Comparison of ENCODE assay signal across 9 mouse cellular contexts in the genomic region with DNA sequence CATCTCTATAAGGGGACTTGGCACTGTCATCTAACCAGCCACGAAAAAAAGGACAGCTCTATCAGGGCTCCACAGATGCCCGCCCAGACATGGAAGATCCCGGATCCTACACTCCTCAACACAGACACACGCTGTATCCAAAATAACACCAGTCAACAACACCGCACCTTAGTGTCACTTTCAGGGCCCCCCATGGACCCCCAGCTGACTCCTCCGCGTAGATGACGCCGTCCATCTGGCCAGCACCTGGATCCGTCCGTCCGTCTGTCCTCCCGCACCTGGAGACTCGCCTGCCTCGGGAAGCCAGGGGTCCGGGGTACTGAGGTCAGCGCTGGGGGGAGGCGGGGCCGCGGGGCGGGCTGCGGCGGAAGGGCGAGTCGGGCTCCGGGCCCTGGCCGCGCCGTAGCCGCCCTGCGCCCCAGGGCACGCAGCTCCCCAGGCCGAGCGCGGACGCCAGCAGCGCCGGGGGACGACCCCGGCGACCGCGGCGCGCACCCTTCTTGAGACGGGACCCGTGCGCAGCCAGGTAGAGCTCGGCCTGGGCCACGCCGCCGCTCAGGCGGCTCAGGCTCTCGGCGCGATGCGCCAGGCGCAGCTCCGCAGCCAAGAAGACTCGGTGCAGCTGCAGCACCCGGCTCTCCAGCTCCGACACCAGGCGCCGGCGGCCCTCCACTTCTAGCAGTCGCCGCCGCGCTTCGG. TPM values are rescaled to one million over a fixed set of nuclear protein-coding genes. Genes with fewer than 3 reads are reported as not detected.
DNase-seq lines count a peak whose midpoint lies in the region; ATAC-seq lines count a peak whose summit lies in the region.
"Had no signal": no experiment of that assay in that cellular context is flagged by ENCODE, and none has a peak within 500 bp of the region (broad histone marks: within the 10 kb centered on the region; RNA-seq: fewer than 3 reads in every experiment).

No protein-coding gene starts in this region.

- WGBS in heart, embryonic 13.5 days, result under 1% methylated on average over 70 of the region's 70 CpGs
- under 1% methylated on average over 60 of the region's 70 CpGs for WGBS in limb, embryonic 15.5 days
- WGBS in stomach, embryonic 15.5 days, result under 1% methylated on average over 70 of the region's 70 CpGs

- DNase-seq in gastrocnemius, postnatal 10 days, result peak; percentile 54
- DNase-seq in gastrocnemius, adult 8-10 months (ENCODE audit: low spot score in 2 of 2), result no peak
- peak; percentile 22 for DNase-seq in urinary bladder, postnatal 14 days (ENCODE audit: low spot score)
- DNase-seq in urinary bladder, adult 2 months (ENCODE audit: low spot score), result no peak
- no peak for DNase-seq in layer of hippocampus, adult 9-11 months

- no peak for ATAC-seq in heart, embryonic 13.5 days (ENCODE audit: extremely low read depth, insufficient number of reproducible peaks, low FRiP score, low TSS enrichment)
- ATAC-seq in limb, embryonic 15.5 days (ENCODE audit: insufficient number of reproducible peaks, low FRiP score, low TSS enrichment, low read depth), result no peak
- ATAC-seq in stomach, embryonic 15.5 days (ENCODE audit: insufficient read depth, low FRiP score, low read depth), result no peak

- H3K4me3 ChIP-seq in heart, embryonic 13.5 days, result peak overlapping the region; percentile 66
- H3K4me3 ChIP-seq in limb, embryonic 15.5 days, result peak overlapping the region; percentile 65
- H3K4me3 ChIP-seq in stomach, embryonic 15.5 days (replicated peaks), result peak overlapping the region; percentile 61

- H3K36me3 ChIP-seq in heart, embryonic 13.5 days, result no peaks in the 10 kb centered on the region
- no peaks in the 10 kb centered on the region for H3K36me3 ChIP-seq in limb, embryonic 15.5 days
- no peaks in the 10 kb centered on the region for H3K36me3 ChIP-seq in stomach, embryonic 15.5 days

- H3K27ac ChIP-seq in heart, embryonic 13.5 days (replicated peaks), result no peak overlapping the region
- no peak overlapping the region for H3K27ac ChIP-seq in limb, embryonic 15.5 days
- no peak overlapping the region for H3K27ac ChIP-seq in stomach, embryonic 15.5 days

- peak overlapping the region; percentile 99 for H3K4me2 ChIP-seq in heart, embryonic 13.5 days
- H3K4me2 ChIP-seq in limb, embryonic 15.5 days, result peak overlapping the region; percentile 99
- H3K4me2 ChIP-seq in stomach, embryonic 15.5 days, result peak overlapping the region; percentile 100

- H3K27me3 ChIP-seq in heart, embryonic 13.5 days (replicated peaks), result peaks cover 88% of the 10 kb centered on the region
- H3K27me3 ChIP-seq in limb, embryonic 15.5 days, result peaks cover 67% of the 10 kb centered on the region
- H3K27me3 ChIP-seq in stomach, embryonic 15.5 days (replicated peaks), result peaks cover 66% of the 10 kb centered on the region

- no peaks in the 10 kb centered on the region for H3K9me3 ChIP-seq in heart, embryonic 13.5 days
- H3K9me3 ChIP-seq in limb, embryonic 15.5 days, result no peaks in the 10 kb centered on the region
- H3K9me3 ChIP-seq in stomach, embryonic 15.5 days, result no peaks in the 10 kb centered on the region

- H3K9ac ChIP-seq in heart, embryonic 13.5 days, result peak overlapping the region; percentile 80
- peak overlapping the region; percentile 56 for H3K9ac ChIP-seq in limb, embryonic 15.5 days
- H3K9ac ChIP-seq in stomach, embryonic 15.5 days, result peak overlapping the region; percentile 34

- peaks cover 36% of the 10 kb centered on the region for H3K4me1 ChIP-seq in heart, embryonic 13.5 days
- H3K4me1 ChIP-seq in limb, embryonic 15.5 days, result peaks cover 30% of the 10 kb centered on the region
- H3K4me1 ChIP-seq in stomach, embryonic 15.5 days, result peaks cover 17% of the 10 kb centered on the region

RNA-seq across cellular contexts. Expression of a gene that starts 0.7 kb away (rescaled TPM):
- total RNA-seq in gastrocnemius, postnatal 10 days (2021), result 1 to 10 TPM; 2.2 to 2.7 TPM
- total RNA-seq in gastrocnemius, adult 8-10 months (2022), result 1 to 10 TPM in 1 of 4 experiments, under 1 TPM in 3; 0.41 to 1.4 (median 0.81) TPM
- 25.1 and 49.7 TPM in 2 replicates for polyA plus RNA-seq in urinary bladder, adult 2 months (2012; rRNA removed)
- polyA plus RNA-seq in heart, embryonic 13.5 days (2015; fragmentation: Nextera tagmentation; extraction: Ambion mirVana), result 0.76 and 0.78 TPM in 2 replicates
- 3.7 and 4.0 TPM in 2 replicates for polyA plus RNA-seq in limb, embryonic 15.5 days (2015; fragmentation: Nextera tagmentation; extraction: Ambion mirVana)
- 2.8 and 3.1 TPM in 2 replicates for polyA plus RNA-seq in stomach, embryonic 15.5 days (2015; fragmentation: Nextera tagmentation; extraction: Ambion mirVana)

RNA-seq across cellular contexts. Expression of a gene that starts 17.7 kb away (rescaled TPM):
- under 1 TPM; 0.18 to 0.38 TPM for total RNA-seq in gastrocnemius, postnatal 10 days (2021)
- under 1 TPM; 0.41 to 0.87 (median 0.69) TPM for total RNA-seq in gastrocnemius, adult 8-10 months (2022)
- 26.0 and 32.2 TPM in 2 replicates for polyA plus RNA-seq in urinary bladder, adult 2 months (2012; rRNA removed)
- polyA plus RNA-seq in heart, embryonic 13.5 days (2015; fragmentation: Nextera tagmentation; extraction: Ambion mirVana), result 0.36 and 0.69 TPM in 2 replicates
- 11.8 and 12.6 TPM in 2 replicates for polyA plus RNA-seq in limb, embryonic 15.5 days (2015; fragmentation: Nextera tagmentation; extraction: Ambion mirVana)
- 2.4 and 4.1 TPM in 2 replicates for polyA plus RNA-seq in stomach, embryonic 15.5 days (2015; fragmentation: Nextera tagmentation; extraction: Ambion mirVana)
- total RNA-seq: layer of hippocampus, postnatal 36 days had no signal

RNA-seq across cellular contexts. Expression of a gene that starts 21.2 kb away (rescaled TPM):
- not detected for total RNA-seq in gastrocnemius, postnatal 10 days (2021)
- not detected for total RNA-seq in gastrocnemius, adult 8-10 months (2022)
- 7.6 and 10.0 TPM in 2 replicates for polyA plus RNA-seq in urinary bladder, adult 2 months (2012; rRNA removed)
- 0.92 and 2.1 TPM in 2 replicates for polyA plus RNA-seq in heart, embryonic 13.5 days (2015; fragmentation: Nextera tagmentation; extraction: Ambion mirVana)
- polyA plus RNA-seq in limb, embryonic 15.5 days (2015; fragmentation: Nextera tagmentation; extraction: Ambion mirVana), result 22.7 and 22.9 TPM in 2 replicates
- 31.5 and 38.6 TPM in 2 replicates for polyA plus RNA-seq in stomach, embryonic 15.5 days (2015; fragmentation: Nextera tagmentation; extraction: Ambion mirVana)

RNA-seq across cellular contexts. Expression of a gene that starts 48.2 kb away (rescaled TPM):
- total RNA-seq in gastrocnemius, postnatal 10 days (2021), result 10 to 100 TPM; 53.3 to 62.3 TPM
- total RNA-seq in gastrocnemius, adult 8-10 months (2022), result 10 to 100 TPM; 43.8 to 51.1 (median 47.0) TPM
- 107 and 117 TPM in 2 replicates for polyA plus RNA-seq in urinary bladder, adult 2 months (2012; rRNA removed)
- 218 and 226 TPM in 2 replicates for polyA plus RNA-seq in heart, embryonic 13.5 days (2015; fragmentation: Nextera tagmentation; extraction: Ambion mirVana)
- polyA plus RNA-seq in limb, embryonic 15.5 days (2015; fragmentation: Nextera tagmentation; extraction: Ambion mirVana), result 247 and 256 TPM in 2 replicates
- polyA plus RNA-seq in stomach, embryonic 15.5 days (2015; fragmentation: Nextera tagmentation; extraction: Ambion mirVana), result 291 and 292 TPM in 2 replicates

RNA-seq across cellular contexts. Expression of a gene that starts 55.6 kb away (rescaled TPM):
- total RNA-seq in gastrocnemius, postnatal 10 days (2021), result under 1 TPM in 1 of 2 experiments, not detected in 1; 0.23 TPM
- total RNA-seq in gastrocnemius, adult 8-10 months (2022), result under 1 TPM in 1 of 4 experiments, not detected in 3; 0.34 TPM
- not detected in 2 replicates for polyA plus RNA-seq in urinary bladder, adult 2 months (2012; rRNA removed)
- 10.5 and 10.8 TPM in 2 replicates for polyA plus RNA-seq in heart, embryonic 13.5 days (2015; fragmentation: Nextera tagmentation; extraction: Ambion mirVana)
- polyA plus RNA-seq in limb, embryonic 15.5 days (2015; fragmentation: Nextera tagmentation; extraction: Ambion mirVana), result not detected in 2 replicates
- polyA plus RNA-seq in stomach, embryonic 15.5 days (2015; fragmentation: Nextera tagmentation; extraction: Ambion mirVana), result 10.4 and 11.2 TPM in 2 replicates
- total RNA-seq: layer of hippocampus, postnatal 36 days had no signal

Comparison
In these comparisons a context has a peak if more than half of its experiments do, and no peak if none do; other contexts are left out.
1. DNase-seq: peak in gastrocnemius, postnatal 10 days (single experiment) and urinary bladder, postnatal 14 days (single experiment); none in gastrocnemius, adult 8-10 months (0 of 2), urinary bladder, adult 2 months (single experiment) and layer of hippocampus, adult 9-11 months (single experiment).
2. Peak in every context shown above with its lines, with median percentiles within 50 percentile points of each other: H3K4me2 ChIP-seq, H3K4me3 ChIP-seq and H3K9ac ChIP-seq.